Mouse (Mus musculus) hindbrain, embryonic 13.5 days (tissue): ENCODE results near the gene Gm11007. TPM values are rescaled to one million over a fixed set of nuclear protein-coding genes. Genes with fewer than 3 reads are reported as not detected.
"Not testable (repeated sequence)": the region's sequence is repeated elsewhere in the genome, so short reads cannot be mapped to it uniquely, and the experiment has no call there.

Experiments used
- ATAC-seq: fragments of 200-750 bp; cut with Nextera tagmentation; 2 replicates; pipeline ENCODE4 v1.8.0; 2017; ENCODE audit warnings: moderate TSS enrichment; ENCODE audit not compliant: low FRiP score
- H3K27ac ChIP-seq: fragments of 300-500 bp; sonication (generic); 2 replicates; pipeline ENCODE4 v1.5.1; 2015; ENCODE audit warnings: inconsistent platforms, mild to moderate bottlenecking, moderate library complexity
- H3K27me3 ChIP-seq: fragments of 300-500 bp; sonication (generic); 2 replicates; pipeline ENCODE4 v1.6.1; 2015; ENCODE audit warnings: mild to moderate bottlenecking, inconsistent platforms
- H3K36me3 ChIP-seq: fragments of 300-500 bp; sonication (generic); 2 replicates; pipeline ENCODE4 v1.6.1; 2015; ENCODE audit warnings: mild to moderate bottlenecking, inconsistent platforms
- H3K4me1 ChIP-seq: fragments of 300-500 bp; sonication (generic); replicated peaks from 2 replicates; pipeline ENCODE4 v1.6.1; 2015; ENCODE audit warnings: inconsistent platforms
- H3K4me2 ChIP-seq: fragments of 300-500 bp; sonication (generic); 2 replicates; pipeline ENCODE4 v1.6.1; 2015; ENCODE audit warnings: inconsistent platforms, mild to moderate bottlenecking, moderate library complexity
- H3K4me3 ChIP-seq: fragments of 300-500 bp; sonication (generic); 2 replicates; pipeline ENCODE4 v1.5.1; 2015; ENCODE audit warnings: mild to moderate bottlenecking, inconsistent platforms
- H3K9ac ChIP-seq: fragments of 300-500 bp; sonication (generic); 2 replicates; pipeline ENCODE4 v1.6.1; 2015; ENCODE audit warnings: mild to moderate bottlenecking, inconsistent platforms
- H3K9me3 ChIP-seq: fragments of 300-500 bp; sonication (generic); 2 replicates; pipeline ENCODE4 v1.6.1; 2016; ENCODE audit warnings: inconsistent platforms
- WGBS: fragments of 180-500 bp; shearing (Covaris S2); methylation state at CpG from one replicate; pipeline ENCODE4 v1.1.7; 2015; 5-methylcytosine and 5-hydroxymethylcytosine counted together
- polyA plus RNA-seq: library from polyadenylated mRNA; unstranded; fragments of >200 nt; fragmentation: Nextera tagmentation; extraction: Ambion mirVana; gene quantifications from 2 replicates; pipeline ENCODE4 v1.2.1, GENCODE M21; 2015

The Gm11007 gene
- not detected in 2 replicates for polyA plus RNA-seq

DNA sequence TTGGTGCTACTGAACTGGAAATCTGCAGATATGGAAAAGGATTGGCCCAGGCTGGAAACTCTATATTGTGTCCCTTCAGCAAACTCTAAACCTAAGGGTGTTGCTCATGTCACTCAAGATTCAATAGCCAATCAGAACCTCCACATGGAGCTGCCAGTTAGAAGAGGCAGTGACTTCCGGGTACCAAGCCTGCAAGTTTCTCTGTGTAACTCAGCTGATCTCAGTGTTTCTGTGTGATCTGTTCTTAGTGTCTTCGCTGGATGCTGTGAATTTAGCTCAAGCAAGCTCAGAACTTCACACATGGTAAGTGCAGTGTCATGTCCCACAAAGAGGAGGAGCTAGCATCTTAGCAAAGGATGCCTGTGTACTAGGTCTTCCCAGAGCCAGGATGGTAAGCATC, at the start of gene Gm11007:
Gm11007 (plus strand) TSS at position 301 of the 400 bp plus-strand sequence.
- ATAC-seq, H3K9ac ChIP-seq, H3K9me3 ChIP-seq, H3K4me1 ChIP-seq, H3K4me2 ChIP-seq, H3K27ac ChIP-seq, H3K27me3 ChIP-seq, H3K36me3 ChIP-seq, H3K4me3 ChIP-seq: not testable (repeated sequence)
- WGBS, result no CpG with 5 or more reads among the region's 2 CpGs

Other genes starting within 250 kb of the Gm11007 start
- 13.8 and 16.4 TPM in 2 replicates for gene Gm4724, start 208.2 kb upstream of the Gm11007 start, polyA plus RNA-seq
- gene Zfp965, start 174.0 kb upstream of the Gm11007 start, polyA plus RNA-seq, result 6.6 and 6.8 TPM in 2 replicates
- 11.8 and 12.4 TPM in 2 replicates for gene Zfp969, start 59.7 kb downstream of the Gm11007 start, polyA plus RNA-seq
- gene Gm2007, start 97.6 kb downstream of the Gm11007 start, polyA plus RNA-seq, result not detected in 2 replicates
- gene Gm14288, start 157.1 kb downstream of the Gm11007 start, polyA plus RNA-seq, result 2.4 and 2.7 TPM in 2 replicates
- gene Gm6710, start 225.2 kb downstream of the Gm11007 start, polyA plus RNA-seq, result 26.3 and 27.2 TPM in 2 replicates